Mouse (Mus musculus) hindbrain, postnatal 0 days (tissue): ENCODE results near the gene Dcpp1. TPM values are rescaled to one million over a fixed set of nuclear protein-coding genes. Genes with fewer than 3 reads are reported as not detected.
"Not testable (repeated sequence)": the region's sequence is repeated elsewhere in the genome, so short reads cannot be mapped to it uniquely, and the experiment has no call there.

Experiments
- ATAC-seq: fragments of 200-750 bp; cut with Nextera tagmentation; 2 replicates; pipeline ENCODE4 v1.8.0; 2017; ENCODE audit warnings: mild to moderate bottlenecking, moderate TSS enrichment, moderate library complexity
- DNase-seq: peaks from one replicate; pipeline ENCODE4 v3.0.0-alpha.2; 2015; ENCODE audit warnings: low spot score
- H3K27ac ChIP-seq: fragments of 300-500 bp; sonication (generic); 2 replicates; pipeline ENCODE4 v1.5.1; 2014; ENCODE audit warnings: mild to moderate bottlenecking
- H3K27me3 ChIP-seq: fragments of 300-500 bp; sonication (generic); 2 replicates; pipeline ENCODE4 v1.6.1; 2014; ENCODE audit warnings: low read length, mixed read lengths; ENCODE audit not compliant: insufficient read depth
- H3K36me3 ChIP-seq: fragments of 300-500 bp; sonication (generic); 2 replicates; pipeline ENCODE4 v1.6.1; 2014; ENCODE audit warnings: low read length, mixed read lengths; ENCODE audit not compliant: insufficient read depth
- H3K4me1 ChIP-seq: fragments of 300-500 bp; sonication (generic); 2 replicates; pipeline ENCODE4 v1.6.1; 2014; ENCODE audit warnings: antibody characterized with exemption, low read length, mixed read lengths; ENCODE audit not compliant: insufficient read depth
- H3K4me2 ChIP-seq: fragments of 300-500 bp; sonication (generic); 2 replicates; pipeline ENCODE4 v1.6.1; 2014; ENCODE audit warnings: low read depth, mild to moderate bottlenecking, low read length, moderate library complexity, mixed read lengths
- H3K4me3 ChIP-seq: fragments of 300-500 bp; sonication (generic); 2 replicates; pipeline ENCODE4 v1.5.1; 2014; ENCODE audit warnings: low read length
- H3K9ac ChIP-seq: fragments of 300-500 bp; sonication (generic); replicated peaks from 2 replicates; pipeline ENCODE4 v1.6.1; 2014; ENCODE audit warnings: mild to moderate bottlenecking, low read length, moderate library complexity, mixed read lengths
- H3K9me3 ChIP-seq: fragments of 300-500 bp; sonication (generic); 2 replicates; pipeline ENCODE4 v1.6.1; 2016; ENCODE audit warnings: low read length, mixed read lengths
- CTCF ChIP-seq: IDR thresholded peaks from 2 replicates; pipeline ENCODE4 v1.5.1; 2016; ENCODE audit warnings: antibody characterized with exemption, control low read depth, low read depth
- WGBS: fragments of 180-500 bp; shearing (Covaris S2); extraction: QIAGEN DNeasy Blood & Tissue Kit; methylation state at CpG from one replicate; pipeline ENCODE4 v1.1.7; 2014; 5-methylcytosine and 5-hydroxymethylcytosine counted together
- polyA plus RNA-seq: library from polyadenylated mRNA; unstranded; fragments of >200 nt; fragmentation: Nextera tagmentation; extraction: Ambion mirVana; gene quantifications from 2 replicates; pipeline ENCODE4 v1.2.1, GENCODE M21; 2015
- total RNA-seq: library from RNA; depleted of rRNA; stranded (reverse); fragments of >200 nt; gene quantifications from 2 replicates; pipeline ENCODE4 v1.2.3, GENCODE M21; 2014; rRNA removed

The Dcpp1 gene
- total RNA-seq: not detected in 2 replicates
- polyA plus RNA-seq: not detected in 2 replicates

DNA sequence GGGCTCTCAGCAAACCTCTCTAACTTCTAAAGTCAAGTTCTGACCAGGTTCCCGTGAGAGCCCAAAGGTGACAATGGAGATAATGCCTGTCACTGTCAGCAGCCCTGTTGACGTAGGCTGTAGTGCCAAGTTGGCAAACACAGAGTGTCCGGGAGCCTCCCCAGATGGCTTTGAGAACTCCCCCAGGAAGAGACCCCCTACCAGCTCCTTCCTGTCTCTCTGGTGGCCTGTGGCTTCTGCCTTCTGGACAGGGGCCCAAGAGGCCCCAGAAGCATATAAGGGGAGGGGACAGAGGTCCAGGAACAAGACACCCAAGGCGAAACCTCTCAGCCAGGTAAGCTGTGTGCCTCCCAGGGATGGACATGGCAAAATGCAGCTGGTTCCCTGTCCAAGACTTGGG lies at the start of gene Dcpp1, which contains the start of gene Dcpp2:
Gene Dcpp1 (plus strand): TSS at position 301 of the 400 bp plus-strand sequence.
Gene Dcpp2 (plus strand): TSS at position 305 of the 400 bp plus-strand sequence.
- ATAC-seq, H3K27ac ChIP-seq, H3K9me3 ChIP-seq, H3K4me3 ChIP-seq, H3K4me2 ChIP-seq, DNase-seq, H3K27me3 ChIP-seq, H3K4me1 ChIP-seq, H3K9ac ChIP-seq, H3K36me3 ChIP-seq: not testable (repeated sequence)
- 71% methylated on average over 4 of the region's 4 CpGs for WGBS

DNA sequence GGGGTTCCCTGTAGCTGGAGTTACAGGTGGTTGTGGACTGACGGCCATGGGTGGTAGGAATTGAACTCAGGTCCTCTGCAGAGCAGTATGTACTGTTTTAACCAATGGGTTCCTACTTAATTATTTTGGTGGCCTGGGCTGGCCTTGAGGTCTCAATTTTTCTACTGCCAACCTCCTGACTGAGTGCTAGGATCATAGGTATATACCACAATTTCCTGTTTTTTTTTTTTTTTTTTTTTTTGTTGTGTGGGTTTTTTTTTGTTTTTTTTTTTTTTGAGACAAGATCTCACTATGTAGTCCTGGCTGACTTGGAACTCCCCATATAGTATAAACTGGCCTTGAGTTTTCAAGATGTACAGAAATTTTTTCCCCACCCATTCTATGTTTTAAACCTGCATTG lies 49.5 kb upstream of the Dcpp1 start:
- no peak overlapping the region for H3K9ac ChIP-seq
- H3K4me1 ChIP-seq: peaks cover 7% of the 10 kb centered on the region
- H3K27me3 ChIP-seq: no peaks in the 10 kb centered on the region
- ATAC-seq (no peak), DNase-seq (no peak)
- no peak overlapping the region for H3K4me3 ChIP-seq
- H3K9me3 ChIP-seq: no peaks in the 10 kb centered on the region
- no peak for TF ChIP-seq CTCF
- peaks cover 6% of the 10 kb centered on the region; the same call in 1 of the 2 replicates for H3K36me3 ChIP-seq
- no peak overlapping the region for H3K27ac ChIP-seq
- 100% methylated on average over 1 of the region's 1 CpGs for WGBS
- no peak overlapping the region for H3K4me2 ChIP-seq

DNA sequence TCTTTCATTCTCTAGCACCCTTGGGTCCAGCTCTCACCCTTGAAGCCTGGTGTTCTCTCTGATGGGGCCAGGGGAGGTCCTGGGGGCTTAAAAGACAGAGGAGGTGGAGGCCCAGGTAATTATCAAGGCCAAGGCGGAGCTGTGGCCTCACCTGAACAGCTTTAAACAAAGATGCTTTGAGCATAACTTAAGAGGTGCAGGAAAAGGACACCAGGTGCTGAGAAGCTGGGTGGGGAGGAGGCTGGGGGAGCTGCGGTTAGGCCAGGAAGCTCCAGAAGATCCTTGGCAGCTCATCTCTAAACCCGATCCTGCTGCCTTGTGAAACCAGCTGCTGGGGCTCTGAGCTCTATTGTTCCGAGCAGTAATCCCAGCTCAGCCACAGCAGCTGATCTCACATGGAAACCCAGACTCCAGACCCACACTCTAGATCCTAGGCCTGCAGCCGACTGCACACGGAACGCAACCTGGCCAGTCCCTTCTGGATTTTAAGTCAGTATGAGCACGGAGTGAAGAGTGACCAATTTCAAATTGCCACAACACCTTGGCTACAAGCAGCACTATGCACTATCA lies 44.6 kb upstream of the Dcpp1 start, which contains the start of gene Prss33:
Gene Prss33 (minus strand): TSS at position 51 of the 570 bp plus-strand sequence.
- DNase-seq (no peak), ATAC-seq (no peak)
- H3K36me3 ChIP-seq: no peaks in the 10 kb centered on the region
- no peaks in the 10 kb centered on the region for H3K4me1 ChIP-seq
- TF ChIP-seq CTCF: no peak
- no peak within 1 kb of the TSS for H3K4me3 ChIP-seq
- no peaks in the 10 kb centered on the region for H3K9me3 ChIP-seq
- H3K27me3 ChIP-seq: no peaks in the 10 kb centered on the region
- no peak within 1 kb of the TSS for H3K9ac ChIP-seq
- H3K27ac ChIP-seq: no peak within 1 kb of the TSS
- H3K4me2 ChIP-seq: no peak within 1 kb of the TSS
- 64% methylated on average over 8 of the region's 8 CpGs for WGBS

DNA sequence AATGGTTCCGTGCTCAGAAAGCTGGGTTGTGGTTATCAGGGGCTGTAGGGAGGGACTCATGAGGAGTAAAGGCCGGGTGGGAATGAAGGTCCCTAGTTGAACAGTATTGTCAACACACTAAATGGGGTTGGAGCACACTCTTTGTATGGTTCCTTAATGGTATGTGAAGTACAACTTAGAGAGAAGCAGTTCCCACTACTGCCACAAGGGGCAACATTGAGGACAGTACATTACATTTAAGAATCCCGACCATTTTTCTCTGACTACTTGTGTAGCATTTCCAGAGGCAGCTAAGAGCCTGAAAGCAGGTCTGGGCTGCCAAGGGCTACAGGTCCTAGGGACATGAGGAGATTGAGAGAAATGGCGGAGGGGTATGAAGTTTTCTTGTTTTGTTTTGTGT lies 39.5 kb upstream of the Dcpp1 start:
- peak; percentile 84 for TF ChIP-seq CTCF
- H3K4me1 ChIP-seq: no peaks in the 10 kb centered on the region
- H3K9me3 ChIP-seq: no peaks in the 10 kb centered on the region
- 26% methylated on average over 4 of the region's 4 CpGs for WGBS
- H3K9ac ChIP-seq: no peak overlapping the region
- ATAC-seq (no peak), DNase-seq (peak; percentile 86)
- H3K4me3 ChIP-seq: no peak overlapping the region
- H3K36me3 ChIP-seq: no peaks in the 10 kb centered on the region
- H3K27ac ChIP-seq: no peak overlapping the region
- no peaks in the 10 kb centered on the region for H3K27me3 ChIP-seq
- H3K4me2 ChIP-seq: no peak overlapping the region

DNA sequence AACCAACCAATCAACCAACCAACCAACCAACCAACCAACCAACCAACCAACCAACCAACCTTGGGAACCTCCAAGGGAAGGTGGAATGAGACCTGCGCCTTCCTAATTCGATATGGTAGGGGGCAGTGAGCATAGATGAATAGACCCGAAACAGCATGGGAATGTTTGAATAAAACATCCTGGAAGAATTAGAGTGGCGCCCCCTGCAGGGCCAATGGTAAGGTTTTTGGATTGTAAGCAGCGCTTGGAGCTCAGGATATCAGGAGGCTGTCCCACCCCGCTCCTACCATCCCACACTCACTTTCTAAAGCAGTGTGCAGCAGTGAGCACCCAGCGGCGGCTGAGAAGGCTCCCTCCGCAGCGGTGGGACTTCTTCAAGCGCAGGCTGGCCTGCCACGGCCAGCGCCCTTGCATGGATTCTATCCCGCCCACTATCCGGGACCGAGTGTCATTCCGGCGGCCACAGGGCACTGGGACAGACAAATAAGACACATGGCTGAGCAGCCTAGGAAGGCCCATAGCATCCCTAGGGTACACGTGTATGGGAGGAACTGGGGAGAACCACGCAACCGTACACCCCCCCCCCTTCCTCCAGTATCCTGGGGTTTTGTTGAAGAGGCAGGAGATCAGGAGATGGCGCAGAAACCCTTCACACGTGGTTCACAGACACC lies 37.4 kb upstream of the Dcpp1 start:
- Histone ChIP-seq H3K9ac (no peak overlapping the region), H3K27me3 (no peaks in the 10 kb centered on the region), H3K9me3 (no peaks in the 10 kb centered on the region), H3K27ac (no peak overlapping the region), H3K4me2 (no peak overlapping the region), H3K36me3 (no peaks in the 10 kb centered on the region), H3K4me3 (no peak overlapping the region), H3K4me1 (no peaks in the 10 kb centered on the region)
- ATAC-seq: 0 out of 2 replicates have a peak, but pooled peaks have one; percentile 22
- TF ChIP-seq CTCF: peak; percentile 15; the same call in 1 of the 2 replicates
- no peak for DNase-seq
- 50% methylated on average over 23 of the region's 23 CpGs for WGBS

DNA sequence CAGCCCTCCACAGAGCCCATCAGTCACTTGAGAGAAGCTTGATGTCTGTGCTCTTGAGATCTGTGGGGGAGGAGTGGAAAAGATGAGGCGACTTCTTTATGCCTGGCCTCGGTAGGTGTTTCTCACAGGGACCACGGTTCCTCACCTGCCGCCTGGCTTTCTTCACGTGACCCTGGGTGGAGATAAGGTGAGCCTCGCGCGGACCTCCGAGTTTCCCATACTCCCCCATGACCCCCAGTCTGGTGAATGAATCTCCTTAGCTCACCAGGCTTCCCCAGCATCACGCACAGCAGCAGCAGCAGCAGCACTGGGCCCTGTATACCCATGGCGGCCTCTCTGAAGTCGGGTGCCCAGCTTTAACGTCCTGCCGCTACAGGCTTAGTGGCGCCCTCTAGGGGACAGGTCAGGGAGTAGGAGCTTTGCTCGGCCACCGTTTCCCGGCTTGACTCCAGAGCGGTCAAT lies 36.8 kb upstream of the Dcpp1 start, which contains the start of the genes Prss32 and Prss41:
Gene Prss32 (plus strand): TSS at position 44 of the 462 bp plus-strand sequence.
Gene Prss41 (minus strand): TSS at position 361 of the 462 bp plus-strand sequence.
- Histone ChIP-seq H3K36me3 (no peaks in the 10 kb centered on the region), H3K27ac (no peak within 1 kb of the TSS), H3K4me1 (no peaks in the 10 kb centered on the region), H3K9ac (no peak within 1 kb of the TSS), H3K4me3 (no peak within 1 kb of the TSS), H3K4me2 (0 out of 2 replicates have a peak within 1 kb of the TSS, but pooled peaks have one; percentile 10), H3K27me3 (no peaks in the 10 kb centered on the region), H3K9me3 (no peaks in the 10 kb centered on the region)
- WGBS: 11% methylated on average over 19 of the region's 19 CpGs
- TF ChIP-seq CTCF: peak; percentile 62
- peak; percentile 31 for DNase-seq
- ATAC-seq: peak; percentile 51; the same call in 1 of the 2 replicates

DNA sequence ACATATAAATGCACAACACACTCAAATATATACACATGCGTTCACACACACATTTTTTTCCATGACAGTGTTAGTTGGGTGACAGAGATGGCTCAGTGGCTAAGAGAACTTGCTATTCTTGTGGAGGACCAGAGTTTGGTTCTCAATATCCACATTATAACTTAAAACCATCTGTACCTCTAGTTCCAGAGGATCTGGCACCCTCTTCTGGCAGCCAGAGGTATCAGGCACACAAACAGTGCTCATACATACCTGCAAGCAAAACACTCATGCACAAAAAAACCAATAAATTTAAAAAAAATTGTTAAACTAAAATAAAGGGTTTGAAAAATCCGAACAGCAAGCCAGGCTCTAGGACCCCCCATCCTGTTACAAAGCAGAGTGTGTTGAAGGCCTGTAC lies 30.6 kb upstream of the Dcpp1 start:
- Histone ChIP-seq H3K27me3 (no peaks in the 10 kb centered on the region), H3K4me2 (no peak overlapping the region), H3K9me3 (no peaks in the 10 kb centered on the region), H3K4me3 (no peak overlapping the region), H3K36me3 (no peaks in the 10 kb centered on the region), H3K27ac (no peak overlapping the region), H3K4me1 (no peaks in the 10 kb centered on the region), H3K9ac (no peak overlapping the region)
- no peak for ATAC-seq
- 69% methylated on average over 2 of the region's 2 CpGs for WGBS
- TF ChIP-seq CTCF: peak; percentile 27; the same call in 1 of the 2 replicates
- DNase-seq: no peak
